Mouse (Mus musculus) gastrocnemius, postnatal 14 days (tissue): ENCODE results near the gene Dapk1. TPM values are rescaled to one million over a fixed set of nuclear protein-coding genes. Genes with fewer than 3 reads are reported as not detected.

Experiments
- DNase-seq: peaks from one replicate; pipeline ENCODE4 v3.0.0; 2021; ENCODE audit warnings: mixed read lengths
- intact Hi-C: fragments of 180-260 bp; cut with DNase I; formaldehyde crosslinking; loops from one replicate; pipeline ENCODE4 v1.15.1; 2025; ENCODE audit warnings: low total_unique reads
- total RNA-seq, 2 experiments: library from RNA; stranded (reverse); gene quantifications; 2 replicates each; pipeline ENCODE4 v1.2.3; 2021

The Dapk1 gene
- total RNA-seq, 2 experiments from 2014 or later = 12.4 to 13.8 TPM

DNA sequence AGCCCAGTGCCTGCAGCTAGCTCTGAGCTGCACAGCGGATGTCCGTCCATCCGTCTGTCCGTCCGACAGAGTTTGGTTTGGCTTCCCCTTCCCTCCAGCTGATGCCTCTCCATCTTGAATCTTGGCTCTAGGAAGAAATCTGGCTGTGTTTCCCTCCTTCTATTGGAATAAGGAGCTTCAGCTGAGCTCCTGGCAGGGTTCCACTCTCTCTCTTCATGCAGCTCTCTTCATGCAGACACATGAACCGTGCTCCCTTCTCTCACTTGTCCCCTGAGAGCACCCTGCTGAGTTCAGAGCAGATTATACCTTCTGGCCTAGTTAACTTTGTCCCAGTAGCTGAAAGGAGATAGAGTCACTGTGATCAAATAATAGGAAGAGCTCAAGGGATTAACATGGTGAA is 83.5 kb downstream of the Dapk1 start:
- intact Hi-C loops = no loop called here
- peak; percentile 54 for DNase-seq

DNA sequence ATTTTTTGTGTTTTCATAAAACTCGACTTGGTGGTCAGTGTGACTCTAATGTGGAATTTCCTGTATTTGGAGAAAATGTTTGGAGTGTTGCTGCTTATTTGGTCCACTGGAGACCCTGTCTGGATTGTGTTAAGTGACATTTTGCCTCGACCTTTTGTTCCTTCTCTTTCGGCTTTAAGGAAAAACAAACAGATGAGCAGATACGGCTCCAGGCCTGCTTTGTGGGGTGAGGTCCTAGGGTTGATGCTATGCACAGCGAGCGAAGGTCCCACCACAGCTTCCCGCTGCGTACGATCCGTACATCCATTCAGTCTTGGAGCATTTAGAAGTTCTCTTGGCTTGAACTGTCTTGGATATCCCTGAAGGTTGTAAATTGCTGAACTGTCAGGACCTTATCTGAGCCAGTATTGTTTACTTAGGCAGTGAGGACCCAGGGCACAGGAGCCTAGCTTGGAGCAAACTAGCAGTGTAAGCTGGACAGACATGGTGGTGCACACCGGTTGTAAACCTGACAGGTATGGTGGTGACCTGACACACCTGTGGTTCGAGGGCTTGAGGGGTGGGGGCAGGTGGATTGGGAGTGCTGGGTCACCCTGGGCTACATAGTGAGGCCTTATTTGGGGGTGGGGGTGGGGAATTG is 84.4 kb downstream of the Dapk1 start:
- no peak for DNase-seq
- intact Hi-C loops = no loop called here

DNA sequence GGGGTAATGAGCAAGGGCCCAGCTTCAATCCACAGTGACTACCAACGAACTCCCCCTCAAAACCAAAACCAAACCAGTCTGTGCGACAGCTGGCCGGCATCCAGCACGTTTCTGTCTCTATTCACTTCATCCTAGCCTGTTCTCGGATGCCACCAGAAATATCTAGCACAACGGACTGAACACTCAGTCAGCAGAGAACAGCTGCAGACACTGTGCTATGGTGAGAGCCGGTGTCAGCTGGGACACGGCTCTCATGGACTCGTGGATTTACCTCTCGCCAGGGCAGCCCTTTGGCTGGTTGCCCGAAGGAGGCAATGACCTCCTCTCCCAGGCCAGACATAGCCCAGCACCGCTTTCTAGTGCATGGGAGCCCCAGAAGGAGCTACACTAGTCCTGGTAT is 85.2 kb downstream of the Dapk1 start:
- peak; percentile 62 for DNase-seq
- intact Hi-C loops = no loop called here

- intact Hi-C loops = no loop called here
- no peak for DNase-seq
These were observed 85.7 kb downstream of the Dapk1 start for GRCm38 (mm10) chr13:60687462-60687861.

DNA sequence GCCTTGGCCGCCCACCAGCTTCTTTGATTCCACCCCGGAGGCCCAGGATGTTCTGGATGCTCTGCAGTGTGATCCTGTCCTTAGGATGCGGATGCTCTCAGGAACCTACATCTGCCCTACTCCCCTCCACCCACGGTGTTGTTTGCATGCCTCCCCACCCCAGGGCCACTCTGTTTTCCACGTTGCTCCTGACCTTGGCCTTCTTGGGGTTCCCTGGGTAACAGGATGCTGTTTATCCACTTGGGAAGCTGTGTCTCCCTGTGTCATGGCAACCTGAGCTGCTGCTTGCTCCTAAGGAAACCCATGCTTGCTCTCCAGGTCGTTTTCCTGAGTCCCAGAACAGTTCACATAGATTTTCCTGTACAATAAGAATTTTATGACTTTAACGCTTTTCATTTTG is 86.1 kb downstream of the Dapk1 start:
- intact Hi-C loops = no loop called here
- no peak for DNase-seq

DNA sequence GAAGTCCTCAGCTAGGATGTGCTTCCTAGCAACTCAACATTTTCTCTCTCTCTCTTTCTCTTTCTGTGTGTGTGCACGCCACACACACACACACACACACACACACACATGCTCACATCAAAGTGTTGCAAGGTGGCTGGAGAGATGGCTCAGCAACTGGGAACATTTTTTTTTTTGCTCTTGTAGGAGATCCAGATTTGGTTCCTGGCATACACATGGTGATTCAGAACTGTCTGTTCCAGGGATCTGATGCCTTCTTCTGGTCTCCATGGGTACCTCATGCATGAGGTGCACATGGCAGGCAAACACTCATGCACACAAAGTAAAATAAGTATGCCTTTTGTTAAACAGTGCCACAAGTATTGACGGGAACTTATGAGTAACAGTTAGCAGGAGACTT is 89.2 kb downstream of the Dapk1 start:
- no peak for DNase-seq
- intact Hi-C loops = no loop called here

DNA sequence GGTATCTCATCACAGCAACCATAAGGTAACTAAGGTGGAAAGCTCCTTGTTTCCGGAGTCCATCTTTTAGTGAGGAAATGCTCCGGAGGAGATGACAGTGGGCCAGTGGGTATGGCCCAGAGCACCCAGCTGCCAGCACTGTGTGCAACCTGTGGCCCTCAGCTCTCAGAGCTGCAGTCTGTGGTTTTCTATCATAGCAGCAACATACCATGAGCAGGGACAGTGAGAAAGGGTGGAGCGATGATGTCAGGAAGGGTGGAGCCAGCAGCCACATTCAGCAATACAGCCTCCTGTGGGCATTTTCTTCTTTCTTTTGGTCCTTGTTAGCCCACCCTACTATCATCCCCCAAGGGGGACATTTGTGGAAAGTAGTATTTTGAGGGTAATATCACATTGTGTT is 90.2 kb downstream of the Dapk1 start:
- intact Hi-C loops = no loop called here
- no peak for DNase-seq

DNA sequence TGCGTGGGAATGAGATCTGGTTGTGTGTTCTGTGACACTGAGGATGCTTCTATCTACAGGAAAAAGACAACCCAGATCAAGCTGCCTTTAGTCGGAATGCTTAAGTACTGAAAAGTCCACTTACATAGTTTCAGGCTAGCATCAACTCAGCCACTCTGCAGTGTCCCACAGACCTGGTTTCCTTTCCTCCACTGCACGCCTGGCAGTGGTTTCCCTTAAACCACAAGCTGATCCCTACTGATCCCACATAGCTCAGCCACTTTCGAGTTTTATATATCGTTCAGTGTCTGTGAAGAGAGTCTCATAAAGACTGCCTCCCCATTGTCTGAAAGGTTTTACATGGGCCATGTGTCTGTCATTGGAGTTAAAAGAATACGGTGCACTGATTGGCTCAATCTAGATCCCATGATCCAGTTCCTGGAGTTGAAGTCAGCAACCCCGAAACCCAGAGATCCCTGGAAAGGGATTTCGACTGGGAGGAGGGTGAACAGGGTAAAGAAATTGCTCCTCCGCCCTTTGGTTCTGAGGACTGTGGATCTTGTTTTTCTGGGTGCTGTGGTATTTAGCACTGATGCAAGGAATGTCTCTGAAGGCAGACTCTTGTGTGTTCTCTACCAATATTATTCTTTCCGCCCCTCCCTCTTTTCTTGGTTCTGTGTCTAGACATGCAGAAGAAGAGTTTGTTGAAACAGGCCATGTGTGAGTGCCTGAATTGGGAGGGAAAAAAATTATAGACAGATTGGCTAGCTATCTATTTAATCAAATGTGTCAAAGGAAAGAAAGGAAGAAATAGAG is 93.6 kb downstream of the Dapk1 start:
- DNase-seq = no peak
- intact Hi-C loops = no loop called here

GRCm38 (mm10) chr13:60696323-60696722 is 94.6 kb downstream of the Dapk1 start:
- intact Hi-C loops = no loop called here
- no peak for DNase-seq

DNA sequence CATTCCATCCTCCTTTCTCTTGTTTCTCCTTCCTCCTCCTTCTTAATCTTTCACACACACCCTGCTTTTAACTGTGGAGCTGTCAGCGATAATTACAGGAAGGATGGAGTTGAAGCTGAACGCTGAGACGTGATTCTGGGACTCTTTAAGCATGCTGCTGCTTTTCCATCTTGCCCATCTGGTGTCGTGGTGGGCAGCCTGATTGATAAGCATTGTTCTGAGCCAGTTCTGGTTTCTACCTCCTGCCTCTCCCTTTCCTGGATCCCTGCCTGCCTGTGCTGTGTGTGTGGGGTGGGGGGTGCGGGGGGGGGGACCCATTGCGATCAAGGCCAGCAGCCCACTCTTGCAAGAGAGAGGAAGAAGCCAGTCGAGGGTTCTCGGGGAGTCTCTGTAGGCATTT is 95.0 kb downstream of the Dapk1 start:
- intact Hi-C loops = no loop called here
- no peak for DNase-seq

- intact Hi-C loops = no loop called here
- no peak for DNase-seq
These were observed 96.3 kb downstream of the Dapk1 start for GRCm38 (mm10) chr13:60698021-60698420.

GRCm38 (mm10) chr13:60701671-60702171 is 100.0 kb downstream of the Dapk1 start:
- intact Hi-C loops = no loop called here
- DNase-seq = peak; percentile 34

GRCm38 (mm10) chr13:60707541-60708468 is 106.1 kb downstream of the Dapk1 start:
- intact Hi-C loops = no loop called here
- no peak for DNase-seq

DNA sequence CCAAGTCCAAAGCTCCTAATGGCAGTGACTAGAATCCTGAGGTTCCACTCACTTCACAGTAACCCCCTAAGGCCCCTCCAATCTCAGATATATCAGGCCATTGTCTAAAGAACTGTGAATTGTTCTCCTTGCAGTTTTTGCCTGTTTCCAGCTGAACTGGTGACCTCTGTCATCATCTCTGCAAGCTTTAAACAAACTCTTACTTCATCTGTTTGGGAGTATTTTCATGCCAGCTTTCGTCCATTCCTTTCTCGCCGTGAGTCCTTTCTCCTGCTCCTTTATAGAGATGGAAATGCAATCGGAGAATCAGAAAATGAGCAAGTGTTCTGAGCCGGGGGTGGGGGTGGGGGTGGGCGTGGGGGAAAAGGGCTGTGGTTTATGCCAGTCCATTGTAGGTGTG is 107.4 kb downstream of the Dapk1 start:
- intact Hi-C loops = no loop called here
- DNase-seq = no peak

- no peak for DNase-seq
- intact Hi-C loops = no loop called here
These were observed 109.2 kb downstream of the Dapk1 start for GRCm38 (mm10) chr13:60710963-60711362.

GRCm38 (mm10) chr13:60713537-60713936 is 111.8 kb downstream of the Dapk1 start:
- intact Hi-C loops = no loop called here
- no peak for DNase-seq

DNA sequence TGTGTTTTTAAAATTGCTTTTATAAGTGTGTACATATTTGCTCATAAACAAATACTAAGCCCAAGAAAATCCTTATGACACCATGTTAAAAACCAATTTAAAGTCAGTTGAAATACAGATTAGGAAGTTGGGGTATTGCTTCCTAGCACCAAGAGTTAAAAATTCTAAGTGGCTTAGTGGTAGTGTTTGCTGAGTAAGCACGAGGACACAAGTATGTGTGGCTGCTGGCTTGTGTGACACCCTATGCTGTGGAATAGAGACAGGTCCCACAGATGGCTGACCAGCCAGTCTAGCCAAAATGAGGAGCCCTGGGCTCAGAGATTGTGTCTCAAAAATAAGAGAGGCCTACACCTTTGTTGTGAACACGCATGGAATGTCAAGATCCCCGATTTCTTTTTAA is 114.4 kb downstream of the Dapk1 start:
- DNase-seq = no peak
- intact Hi-C loops = no loop called here

DNA sequence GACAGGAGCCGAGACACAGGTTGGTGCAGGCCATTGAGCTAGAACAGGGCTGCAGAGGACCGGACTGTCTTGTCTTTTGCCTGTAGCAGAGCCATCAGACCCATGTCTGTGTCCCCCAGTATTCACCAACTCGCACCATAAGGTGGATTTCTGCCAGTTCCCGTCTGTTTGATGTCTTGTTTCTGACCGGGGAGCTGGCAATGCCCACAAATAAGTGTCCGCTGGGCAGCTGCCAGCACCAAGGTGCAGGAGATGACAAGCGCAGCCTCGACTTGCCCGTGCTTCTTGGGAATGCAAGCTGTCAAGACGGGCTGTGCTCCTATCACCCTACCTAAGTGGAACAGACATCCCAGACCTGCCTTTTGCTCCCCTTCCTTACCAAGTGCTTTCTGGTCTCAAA is 115.7 kb downstream of the Dapk1 start:
- DNase-seq = no peak
- intact Hi-C loops = no loop called here

- DNase-seq = no peak
- intact Hi-C loops = no loop called here
These were observed 117.8 kb downstream of the Dapk1 start for GRCm38 (mm10) chr13:60719581-60719980.

- DNase-seq = no peak
- intact Hi-C loops = no loop called here
These were observed 121.0 kb downstream of the Dapk1 start for GRCm38 (mm10) chr13:60722763-60723162.
